Mouse (Mus musculus) heart, embryonic 11.5 days (tissue): ENCODE measurements around the gene Rem2. TPM values are rescaled to one million over a fixed set of nuclear protein-coding genes. Genes with fewer than 3 reads are reported as not detected.

Source experiments
- ATAC-seq: fragments of 200-750 bp; cut with Nextera tagmentation; replicated peaks from 2 replicates; pipeline ENCODE4 v1.8.0; 2017; ENCODE audit warnings: moderate library complexity; ENCODE audit not compliant: insufficient number of reproducible peaks, low FRiP score, low TSS enrichment
- H3K27ac ChIP-seq: fragments of 300-500 bp; sonication (generic); 2 replicates; pipeline ENCODE4 v1.5.1; 2014; ENCODE audit warnings: mild to moderate bottlenecking, low read depth, low read length
- H3K27me3 ChIP-seq: fragments of 300-500 bp; sonication (generic); 2 replicates; pipeline ENCODE4 v1.6.1; 2014; ENCODE audit warnings: mild to moderate bottlenecking, low read length, mixed read lengths; ENCODE audit not compliant: control insufficient read depth, insufficient read depth
- H3K36me3 ChIP-seq: fragments of 300-500 bp; sonication (generic); 2 replicates; pipeline ENCODE4 v1.6.1; 2014; ENCODE audit warnings: mild to moderate bottlenecking, low read length, moderate library complexity, mixed read lengths; ENCODE audit not compliant: control insufficient read depth, insufficient read depth
- H3K4me1 ChIP-seq: fragments of 300-500 bp; sonication (generic); 2 replicates; pipeline ENCODE4 v1.6.1; 2014; ENCODE audit warnings: low read length; ENCODE audit not compliant: control insufficient read depth, insufficient read depth
- H3K4me2 ChIP-seq: fragments of 300-500 bp; sonication (generic); 2 replicates; pipeline ENCODE4 v1.6.1; 2014; ENCODE audit warnings: mild to moderate bottlenecking, moderate library complexity
- H3K4me3 ChIP-seq: fragments of 300-500 bp; sonication (generic); 2 replicates; pipeline ENCODE4 v1.5.1; 2014; ENCODE audit warnings: low read depth, low read length
- H3K9ac ChIP-seq: fragments of 300-500 bp; sonication (generic); 2 replicates; pipeline ENCODE4 v1.6.1; 2014; ENCODE audit warnings: mild to moderate bottlenecking, low read depth, low read length, moderate library complexity
- H3K9me3 ChIP-seq: fragments of 300-500 bp; sonication (generic); replicated peaks from 2 replicates; pipeline ENCODE4 v1.6.1; 2016; ENCODE audit warnings: low read length; ENCODE audit not compliant: control insufficient read depth
- WGBS: fragments of 180-500 bp; shearing (Covaris S2); extraction: QIAGEN DNeasy Blood & Tissue Kit; methylation state at CpG from one replicate; pipeline ENCODE4 v1.1.7; 2014; ENCODE audit not compliant: insufficient replicate concordance; 5-methylcytosine and 5-hydroxymethylcytosine counted together
- polyA plus RNA-seq: library from polyadenylated mRNA; unstranded; fragments of >200 nt; fragmentation: Nextera tagmentation; extraction: Ambion mirVana; gene quantifications from 2 replicates; pipeline ENCODE4 v1.2.1, GENCODE M21; 2014

Gene Rem2
- polyA plus RNA-seq, 1 experiment from 2014 or later, result 2.0 TPM

DNA sequence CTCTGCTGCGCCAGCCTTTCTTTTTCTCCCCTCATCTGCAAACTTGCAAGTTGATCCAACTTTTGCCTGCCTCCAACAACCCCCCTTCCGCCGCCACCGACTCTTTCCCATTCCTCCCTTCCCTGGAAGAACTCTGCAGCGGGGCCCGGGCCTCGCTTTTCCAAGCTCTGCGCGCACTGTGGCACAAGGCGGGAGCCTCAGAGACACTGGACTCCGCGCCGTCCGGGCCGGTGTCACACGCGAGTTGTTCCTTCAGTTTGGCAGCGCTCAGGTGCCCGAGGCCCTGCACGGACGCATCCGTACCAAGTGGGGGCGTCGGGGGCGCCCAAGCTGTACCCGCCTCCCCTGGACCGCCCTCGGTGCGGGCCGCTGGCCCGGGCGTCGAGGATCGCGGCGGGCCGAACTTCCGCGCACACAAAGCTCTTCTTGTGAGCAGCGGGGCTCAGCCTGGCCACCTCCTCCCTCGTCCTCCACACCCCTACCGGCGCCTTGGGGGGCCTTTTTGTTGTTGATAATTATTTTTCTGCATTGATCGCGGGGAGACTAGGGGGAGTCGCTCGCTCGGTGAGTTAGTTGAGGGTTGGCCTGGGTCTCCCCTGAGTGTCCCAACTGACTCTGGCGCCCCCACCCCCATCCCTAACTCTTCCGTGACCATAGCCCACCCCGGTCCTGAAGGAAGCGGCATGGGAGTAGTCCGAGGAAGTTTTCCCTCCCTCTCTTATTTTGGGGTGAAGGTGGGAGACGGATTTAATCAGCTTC lies 43.6 kb upstream of the Rem2 start:
- Histone ChIP-seq H3K27me3 (no peaks in the 10 kb centered on the region), H3K9me3 (no peaks in the 10 kb centered on the region), H3K27ac (peak overlapping the region; percentile 96), H3K4me3 (peak overlapping the region; percentile 82), H3K4me1 (peaks cover 39% of the 10 kb centered on the region), H3K36me3 (peaks cover 4% of the 10 kb centered on the region; the same call in 1 of the 2 replicates), H3K4me2 (peak overlapping the region; percentile 83), H3K9ac (peak overlapping the region; percentile 99)
- 0 out of 2 replicates have a peak, but pooled peaks have one; percentile 25 for ATAC-seq
- WGBS, result 2% methylated on average over 54 of the region's 54 CpGs

- peak overlapping the region; percentile 83 for H3K4me2 ChIP-seq
- no peaks in the 10 kb centered on the region for H3K9me3 ChIP-seq
- ATAC-seq, result no peak
- H3K36me3 ChIP-seq, result peaks cover 6% of the 10 kb centered on the region
- peak overlapping the region; percentile 99 for H3K9ac ChIP-seq
- H3K4me3 ChIP-seq, result peak overlapping the region; percentile 82
- H3K27me3 ChIP-seq, result no peaks in the 10 kb centered on the region
- H3K4me1 ChIP-seq, result peaks cover 34% of the 10 kb centered on the region
- 24% methylated on average over 17 of the region's 17 CpGs for WGBS
- peak overlapping the region; percentile 96 for H3K27ac ChIP-seq
Measured at GRCm38 (mm10) chr14:54432837-54433830, 42.8 kb upstream of the Rem2 start.

GRCm38 (mm10) chr14:54433941-54434531 lies 41.9 kb upstream of the Rem2 start:
- H3K27me3 ChIP-seq, result no peaks in the 10 kb centered on the region
- H3K36me3 ChIP-seq, result peaks cover 12% of the 10 kb centered on the region
- 60% methylated on average over 12 of the region's 12 CpGs for WGBS
- H3K27ac ChIP-seq, result no peak overlapping the region
- H3K9ac ChIP-seq, result 0 out of 2 replicates have a peak overlapping the region, but pooled peaks have one; percentile 28
- peak overlapping the region; percentile 83 for H3K4me2 ChIP-seq
- ATAC-seq, result no peak
- H3K4me3 ChIP-seq, result peak overlapping the region; percentile 82
- H3K9me3 ChIP-seq, result no peaks in the 10 kb centered on the region
- peaks cover 34% of the 10 kb centered on the region for H3K4me1 ChIP-seq

DNA sequence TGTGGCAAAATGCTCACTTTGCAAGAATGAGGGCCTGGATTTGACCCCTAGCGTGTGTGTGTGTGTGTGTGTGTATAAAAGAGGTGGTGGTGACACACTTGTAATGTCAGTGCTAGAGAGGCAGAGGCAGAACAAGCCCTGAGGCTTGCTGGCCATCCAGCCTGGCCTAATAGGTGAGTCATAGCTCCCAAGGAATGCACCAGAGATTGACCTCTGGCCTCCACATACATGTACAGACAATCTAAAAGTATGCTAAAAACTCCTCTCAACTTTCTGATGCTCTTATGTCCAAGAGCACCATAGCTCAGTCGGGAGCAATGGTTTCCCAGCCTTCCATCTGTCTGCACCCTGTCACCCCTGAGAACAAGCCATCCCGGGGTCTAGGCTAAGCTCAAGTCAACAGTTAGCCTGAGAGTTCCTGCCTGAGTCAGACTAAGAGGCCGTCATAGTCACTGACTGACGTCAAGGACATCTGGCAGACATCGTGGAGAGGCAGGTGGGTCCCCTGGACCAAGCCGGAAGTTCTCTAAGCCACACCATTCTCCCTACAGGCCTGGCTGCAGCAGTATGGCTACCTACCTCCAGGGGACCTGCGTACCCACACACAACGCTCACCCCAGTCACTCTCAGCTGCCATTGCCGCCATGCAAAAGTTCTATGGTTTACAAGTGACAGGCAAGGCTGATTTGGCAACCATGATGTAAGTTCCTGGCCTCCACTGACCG lies 40.5 kb upstream of the Rem2 start:
- Histone ChIP-seq H3K4me1 (peaks cover 22% of the 10 kb centered on the region), H3K36me3 (peaks cover 19% of the 10 kb centered on the region), H3K27me3 (no peaks in the 10 kb centered on the region), H3K9me3 (no peaks in the 10 kb centered on the region), H3K4me3 (no peak overlapping the region), H3K27ac (no peak overlapping the region), H3K4me2 (no peak overlapping the region), H3K9ac (no peak overlapping the region)
- 73% methylated on average over 11 of the region's 11 CpGs for WGBS
- no peak for ATAC-seq

GRCm38 (mm10) chr14:54439155-54439554 lies 36.7 kb upstream of the Rem2 start:
- Histone ChIP-seq H3K9me3 (no peaks in the 10 kb centered on the region), H3K4me1 (peaks cover 11% of the 10 kb centered on the region), H3K4me2 (no peak overlapping the region), H3K27ac (no peak overlapping the region), H3K9ac (no peak overlapping the region), H3K27me3 (no peaks in the 10 kb centered on the region), H3K4me3 (no peak overlapping the region), H3K36me3 (peaks cover 19% of the 10 kb centered on the region)
- 85% methylated on average over 12 of the region's 12 CpGs for WGBS
- ATAC-seq, result no peak

- Histone ChIP-seq H3K27ac (no peak overlapping the region), H3K4me2 (no peak overlapping the region), H3K9ac (no peak overlapping the region), H3K4me3 (no peak overlapping the region), H3K36me3 (peaks cover 19% of the 10 kb centered on the region), H3K4me1 (peaks cover 7% of the 10 kb centered on the region; the same call in 1 of the 2 replicates), H3K27me3 (no peaks in the 10 kb centered on the region), H3K9me3 (no peaks in the 10 kb centered on the region)
- WGBS, result 75% methylated on average over 7 of the region's 7 CpGs
- no peak for ATAC-seq
Measured at GRCm38 (mm10) chr14:54439610-54440009, 36.3 kb upstream of the Rem2 start.

DNA sequence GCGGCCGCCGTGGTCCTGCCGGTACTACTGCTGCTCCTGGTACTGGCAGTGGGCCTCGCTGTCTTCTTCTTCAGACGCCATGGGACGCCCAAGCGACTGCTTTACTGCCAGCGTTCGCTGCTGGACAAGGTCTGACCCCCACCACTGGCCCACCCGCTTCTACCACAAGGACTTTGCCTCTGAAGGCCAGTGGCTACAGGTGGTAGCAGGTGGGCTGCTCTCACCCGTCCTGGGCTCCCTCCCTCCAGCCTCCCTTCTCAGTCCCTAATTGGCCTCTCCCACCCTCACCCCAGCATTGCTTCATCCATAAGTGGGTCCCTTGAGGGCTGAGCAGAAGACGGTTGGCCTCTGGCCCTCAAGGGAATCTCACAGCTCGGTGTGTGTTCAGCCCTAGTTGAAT lies 35.4 kb upstream of the Rem2 start:
- no peak overlapping the region for H3K27ac ChIP-seq
- H3K4me1 ChIP-seq, result peaks cover 8% of the 10 kb centered on the region; the same call in 1 of the 2 replicates
- no peak overlapping the region for H3K4me3 ChIP-seq
- H3K9ac ChIP-seq, result no peak overlapping the region
- no peaks in the 10 kb centered on the region for H3K9me3 ChIP-seq
- H3K36me3 ChIP-seq, result peaks cover 19% of the 10 kb centered on the region
- no peak for ATAC-seq
- no peaks in the 10 kb centered on the region for H3K27me3 ChIP-seq
- no peak overlapping the region for H3K4me2 ChIP-seq
- WGBS, result 85% methylated on average over 13 of the region's 14 CpGs

DNA sequence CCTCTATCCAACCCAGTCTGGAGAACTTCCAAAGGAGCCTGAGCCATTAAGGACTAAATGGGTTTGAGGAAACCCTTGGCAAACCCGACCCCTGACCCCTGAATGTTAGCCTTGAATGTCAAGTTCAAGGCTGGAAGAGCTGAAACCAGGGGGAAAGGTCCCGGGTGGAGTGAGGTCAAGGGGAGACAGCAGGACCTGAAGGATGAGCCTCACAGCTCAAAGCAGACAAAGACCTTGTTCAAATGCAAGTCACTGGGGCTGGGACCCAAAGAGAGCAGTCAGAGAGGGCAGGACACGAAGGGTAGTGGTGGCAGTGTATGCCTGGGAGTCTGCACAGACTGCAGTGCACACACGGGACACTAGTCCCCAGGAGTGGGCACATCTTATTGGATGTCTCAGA lies 34.5 kb upstream of the Rem2 start:
- H3K36me3 ChIP-seq, result peaks cover 15% of the 10 kb centered on the region
- no peaks in the 10 kb centered on the region for H3K27me3 ChIP-seq
- H3K27ac ChIP-seq, result no peak overlapping the region
- H3K4me1 ChIP-seq, result peaks cover 10% of the 10 kb centered on the region; the same call in 1 of the 2 replicates
- no peak overlapping the region for H3K4me2 ChIP-seq
- H3K9ac ChIP-seq, result no peak overlapping the region
- H3K4me3 ChIP-seq, result no peak overlapping the region
- 69% methylated on average over 4 of the region's 4 CpGs for WGBS
- ATAC-seq, result no peak
- no peaks in the 10 kb centered on the region for H3K9me3 ChIP-seq
